Mouse (Mus musculus): ENCODE measurements around the gene Yif1b.

Gene Yif1b

DNA sequence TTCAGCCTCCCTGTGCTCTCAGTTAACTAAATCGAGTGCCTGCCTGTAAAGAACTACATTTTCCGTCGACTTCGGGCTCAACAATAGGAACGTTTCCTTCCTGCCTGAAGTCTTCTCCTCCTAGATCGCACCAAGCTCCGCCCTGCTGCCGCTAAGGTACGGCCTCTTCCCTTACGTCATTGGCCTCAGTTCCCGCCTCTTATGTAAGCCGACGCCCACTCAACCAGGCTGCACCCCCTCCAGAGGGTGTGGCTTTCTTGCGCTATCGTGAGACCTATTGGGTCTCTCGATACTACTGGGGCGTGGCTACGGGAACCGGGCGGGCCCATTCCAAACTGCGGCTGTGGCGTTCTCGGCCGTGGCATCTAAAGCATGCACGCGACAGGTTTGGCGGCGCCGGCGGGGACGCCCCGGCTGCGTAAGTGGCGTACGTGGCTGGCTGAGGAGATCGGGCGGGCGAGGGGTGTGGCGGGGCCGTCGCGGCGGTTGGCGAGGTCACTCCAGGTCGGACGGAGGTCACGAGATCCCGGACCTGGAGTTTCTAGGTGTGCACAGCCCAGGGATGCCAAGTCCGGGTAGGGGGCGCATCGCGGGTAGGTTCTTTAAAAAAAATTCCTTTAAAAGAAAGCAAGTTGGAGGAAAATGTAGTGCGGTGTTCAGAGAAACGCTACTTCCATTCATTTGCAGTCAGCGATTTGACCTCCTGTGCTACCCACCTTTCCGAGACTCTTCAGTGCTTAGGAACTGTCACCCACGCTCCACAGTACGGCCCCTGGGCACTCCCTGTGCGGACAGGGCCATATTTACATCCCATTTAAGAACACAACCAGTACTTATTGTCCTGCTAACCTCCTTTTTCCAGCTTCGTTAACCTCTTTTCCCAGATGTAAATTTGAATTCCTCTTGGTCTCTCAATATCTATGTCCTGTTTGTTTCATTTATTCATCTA, at the start of gene Yif1b:
Gene Yif1b, plus strand, starts transcription at position 311 of the 949 bp plus-strand sequence.
- WGBS: under 1% methylated on average over 60 of the region's 60 CpGs

DNA sequence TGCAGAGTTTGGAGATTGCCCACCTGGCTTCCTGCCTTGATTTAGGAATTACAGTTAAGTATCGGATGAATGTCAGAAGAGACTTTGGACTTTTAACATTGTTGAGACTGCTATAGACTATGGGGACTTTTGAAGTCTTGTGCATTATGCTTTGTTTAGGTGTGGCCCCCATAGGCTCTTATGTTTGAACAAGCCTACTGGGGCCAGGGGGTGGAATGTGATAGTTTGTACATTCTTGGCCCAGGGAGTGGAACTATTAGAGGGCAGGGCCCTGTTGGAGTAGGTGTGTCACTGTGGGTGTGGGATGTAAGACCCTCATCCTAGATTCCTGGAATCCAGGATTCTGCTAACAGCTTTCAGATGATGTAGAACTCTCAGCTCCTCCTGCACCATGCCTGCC, 43.9 kb upstream of the Yif1b start:
- WGBS: 100% methylated on average over 1 of the region's 1 CpGs

DNA sequence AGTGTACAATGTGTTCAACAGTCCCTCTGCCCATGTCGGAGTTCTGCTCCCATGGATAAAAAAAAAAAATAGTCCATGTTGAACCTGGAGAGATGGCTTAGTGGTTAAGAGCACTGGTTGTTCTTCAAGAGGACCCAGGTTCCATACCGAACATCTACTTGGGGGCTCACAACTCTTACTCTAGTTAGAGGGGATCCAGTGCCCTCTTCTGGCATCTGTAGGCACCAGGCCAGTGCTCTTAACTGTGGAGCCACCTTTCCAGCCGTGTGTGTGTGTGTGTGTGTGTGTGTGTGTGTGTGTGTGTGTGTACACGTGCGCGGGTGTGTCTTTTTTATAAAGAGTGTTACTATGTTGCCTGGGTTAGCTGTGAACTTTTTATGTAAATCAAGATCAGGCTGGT, 35.6 kb upstream of the Yif1b start:
- WGBS: 83% methylated on average over 6 of the region's 6 CpGs

DNA sequence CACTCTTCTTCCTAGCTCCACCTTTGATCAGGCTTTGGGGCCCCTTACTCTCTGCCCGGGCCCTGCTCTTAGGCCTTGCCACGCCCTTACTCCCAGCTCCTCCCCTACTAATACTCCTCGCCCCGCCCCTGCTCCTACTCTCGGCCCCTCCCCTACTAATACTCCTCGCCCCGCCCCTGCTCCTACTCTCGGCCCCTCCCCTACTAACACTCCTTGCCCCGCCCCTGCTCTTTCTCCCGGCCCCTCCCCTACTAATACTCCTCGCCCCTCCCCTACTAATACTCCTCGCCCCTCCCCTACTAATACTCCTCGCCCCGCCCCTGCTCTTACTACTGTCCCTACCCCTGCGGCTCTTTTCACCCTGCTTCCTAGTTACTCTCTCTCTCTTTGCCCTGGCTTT, 27.1 kb upstream of the Yif1b start:
- WGBS: 29% methylated on average over 14 of the region's 15 CpGs

DNA sequence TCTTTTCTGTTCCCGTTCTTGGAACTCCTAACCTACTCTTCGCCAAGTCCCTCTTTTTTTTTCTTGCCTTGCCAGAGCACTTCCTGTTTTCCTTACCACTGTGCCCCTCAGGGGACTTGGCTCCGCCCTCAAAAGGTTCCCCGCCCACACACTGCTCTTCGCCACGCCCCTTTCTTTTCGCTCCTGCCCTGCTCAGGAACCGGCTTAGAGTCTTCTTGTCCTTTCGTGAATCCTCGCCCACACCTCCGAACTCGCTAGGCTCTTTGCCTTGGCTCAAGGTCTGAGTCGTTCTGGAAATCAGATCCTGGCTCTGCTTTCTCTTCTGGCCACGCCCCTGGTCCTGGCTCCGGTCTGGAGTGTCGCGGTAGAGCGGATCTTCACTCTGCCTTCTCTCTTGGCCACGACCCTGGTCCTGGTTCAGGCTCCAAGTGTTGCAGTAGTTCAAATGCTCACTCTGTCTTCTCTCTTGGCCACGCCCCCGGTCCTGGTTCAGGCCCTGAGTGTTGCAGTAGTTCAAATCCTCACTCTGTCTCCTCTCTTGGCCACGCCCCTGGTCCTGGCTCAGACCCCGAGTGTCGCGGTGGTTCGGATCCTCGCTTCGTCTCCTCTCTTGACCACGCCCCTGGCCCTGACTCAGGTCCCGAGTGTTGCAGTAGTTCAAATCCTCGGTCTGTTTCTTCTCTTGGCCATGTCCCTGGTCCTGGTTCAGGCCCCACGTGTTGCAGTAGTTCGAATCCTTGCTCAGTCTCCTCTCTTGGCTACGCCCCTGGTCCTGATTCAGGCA, 26.5 kb upstream of the Yif1b start:
- 4% methylated on average over 34 of the region's 34 CpGs for WGBS

- 26% methylated on average over 26 of the region's 26 CpGs for WGBS
Observed at GRCm38 (mm10) chr7:29212199-29212765, 25.8 kb upstream of the Yif1b start.

GRCm38 (mm10) chr7:29212775-29213560, 25.2 kb upstream of the Yif1b start:
- 30% methylated on average over 40 of the region's 40 CpGs for WGBS

GRCm38 (mm10) chr7:29213675-29214082, 24.4 kb upstream of the Yif1b start, which contains the start of gene Catsperg1:
TSS of gene Catsperg1 (minus strand) at chr7:29214035.
- 8% methylated on average over 20 of the region's 20 CpGs for WGBS

DNA sequence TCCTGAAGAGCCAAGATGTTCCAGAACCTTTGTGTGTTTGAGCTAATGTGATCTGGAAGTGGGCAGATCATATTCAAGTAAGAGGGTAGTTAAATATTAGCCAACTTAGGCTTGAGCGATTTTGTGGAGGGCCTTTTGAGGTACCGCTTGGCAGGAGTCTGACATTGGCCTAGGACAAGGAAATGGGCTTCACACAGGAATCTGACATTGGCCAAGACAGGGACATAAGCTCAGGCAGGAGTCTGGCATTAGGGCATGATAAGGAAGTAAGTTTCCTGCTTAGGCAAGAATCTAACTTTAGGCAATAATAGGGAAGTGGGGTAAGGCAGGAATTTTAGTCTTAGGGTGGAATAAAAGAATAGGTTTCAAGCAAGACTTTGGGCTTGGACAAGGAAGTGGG, 23.9 kb upstream of the Yif1b start:
- WGBS: 82% methylated on average over 2 of the region's 2 CpGs

GRCm38 (mm10) chr7:29214846-29215245, 23.3 kb upstream of the Yif1b start:
- 61% methylated on average over 15 of the region's 15 CpGs for WGBS

GRCm38 (mm10) chr7:29224756-29225394, 13.3 kb upstream of the Yif1b start:
- 20% methylated on average over 16 of the region's 16 CpGs for WGBS

DNA sequence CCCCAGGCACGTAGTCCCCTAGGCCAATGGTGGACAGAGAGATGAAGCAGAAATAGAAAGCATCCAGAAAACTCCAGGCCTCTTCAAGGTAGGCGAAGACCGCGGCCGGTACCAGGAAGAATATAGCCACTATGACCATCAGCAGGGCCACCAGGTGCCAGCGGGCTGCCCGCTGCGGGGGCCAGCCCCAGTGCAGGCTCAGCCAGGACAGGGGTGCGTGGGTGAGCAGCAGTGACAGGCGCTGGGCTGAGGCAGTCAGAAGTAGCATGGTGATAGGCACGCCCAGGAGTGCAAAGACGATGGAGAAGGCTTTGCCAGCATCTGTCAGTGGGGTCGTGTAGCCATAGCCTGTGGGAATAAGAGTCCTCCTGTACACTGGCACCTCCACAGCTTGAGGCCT, 12.6 kb upstream of the Yif1b start:
- 78% methylated on average over 13 of the region's 13 CpGs for WGBS

- 85% methylated on average over 4 of the region's 4 CpGs for WGBS
Observed at GRCm38 (mm10) chr7:29228202-29228601, 9.9 kb upstream of the Yif1b start.

- WGBS: 45% methylated on average over 3 of the region's 3 CpGs
Observed at GRCm38 (mm10) chr7:29230560-29230959, 7.6 kb upstream of the Yif1b start.

- 72% methylated on average over 3 of the region's 3 CpGs for WGBS
Observed at GRCm38 (mm10) chr7:29231517-29231916, 6.6 kb upstream of the Yif1b start.

- 1% methylated on average over 62 of the region's 62 CpGs for WGBS
Observed at GRCm38 (mm10) chr7:29232247-29233013, 5.7 kb upstream of the Yif1b start, which contains the start of gene Kcnk6. TSS of gene Kcnk6 (minus strand) at chr7:29232515.

DNA sequence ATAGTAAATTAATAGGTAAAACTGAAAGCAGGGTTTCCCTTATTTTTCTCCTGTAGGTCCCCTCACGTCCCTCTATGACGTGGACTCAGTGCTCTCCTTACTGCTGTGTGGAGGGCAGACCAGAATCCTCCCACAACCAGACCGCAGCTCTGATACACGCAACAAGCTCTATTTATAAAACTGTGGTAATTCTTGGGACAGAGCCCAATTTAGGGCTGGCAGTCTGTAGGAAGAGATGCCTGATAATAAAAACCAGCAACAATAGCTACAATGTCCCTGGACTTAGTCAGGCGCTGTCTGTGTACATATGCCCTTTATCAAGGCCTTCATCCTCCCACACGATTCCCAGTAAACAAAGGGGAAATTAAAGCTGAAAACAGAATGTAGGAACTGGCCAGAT, 4.4 kb upstream of the Yif1b start:
- 32% methylated on average over 6 of the region's 6 CpGs for WGBS

- 89% methylated on average over 5 of the region's 5 CpGs for WGBS
Observed at GRCm38 (mm10) chr7:29234661-29235060, 3.5 kb upstream of the Yif1b start.

DNA sequence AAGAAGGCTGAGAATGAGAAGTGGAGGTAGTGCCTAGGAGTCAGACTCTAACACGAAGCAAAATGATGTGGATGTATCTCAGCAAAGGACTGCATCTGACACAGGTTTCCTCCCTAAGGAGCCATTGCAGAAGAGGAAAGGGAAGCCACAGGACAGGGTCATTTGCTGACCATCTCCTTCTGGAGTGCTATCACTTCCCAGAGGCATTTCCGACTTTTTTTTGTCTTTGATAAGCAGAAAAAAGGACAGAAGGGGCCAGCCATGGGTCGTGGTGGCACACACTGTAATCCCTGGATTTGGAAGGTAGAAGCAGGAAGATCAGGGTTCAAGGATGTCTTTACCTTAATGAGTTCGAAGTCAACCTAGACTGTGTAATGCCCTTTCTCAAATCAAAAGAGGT, 1.5 kb upstream of the Yif1b start:
- WGBS: 82% methylated on average over 4 of the region's 4 CpGs

GRCm38 (mm10) chr7:29237596-29237995, 533 bp upstream of the Yif1b start:
- 16% methylated on average over 6 of the region's 6 CpGs for WGBS

Data from cerebral cortex, adult 2 months (tissue).